Mouse (Mus musculus) heart, adult 2 months (tissue): ENCODE measurements around the gene Ccnl2.
A peak's percentile ranks its signal among the peaks of the same experiment; 100 is the strongest.

Experiments
- CTCF ChIP-seq: fragments of 200-600 bp; IDR thresholded peaks from 2 replicates; pipeline ENCODE4 v1.8.1; 2022; ENCODE audit warnings: antibody characterized with exemption, mild to moderate bottlenecking, moderate library complexity
- EP300 ChIP-seq: fragments of 200-500 bp; IDR thresholded peaks from 2 replicates; pipeline ENCODE4 v1.6.1; 2011; ENCODE audit warnings: low read depth, low read length, control low read depth; ENCODE audit not compliant: insufficient read depth
- POLR2A ChIP-seq: fragments of 200-500 bp; IDR thresholded peaks from 2 replicates; pipeline ENCODE4 v1.6.1; 2011; ENCODE audit warnings: mild to moderate bottlenecking, low read depth, low read length, control low read depth; ENCODE audit not compliant: insufficient read depth

GRCm38 (mm10) chr4:155784081-155784701 lies 28.1 kb upstream of the Ccnl2 start:
- TF ChIP-seq POLR2A: peak; percentile 69
- TF ChIP-seq EP300: peak; percentile 64; the same call in 1 of the 2 replicates
- TF ChIP-seq CTCF: peak; percentile 93
